Mouse (Mus musculus): ENCODE results near the gene Phf23. TPM values are rescaled to one million over a fixed set of nuclear protein-coding genes. Genes with fewer than 3 reads are reported as not detected.
"Not testable (repeated sequence)": the region's sequence is repeated elsewhere in the genome, so short reads cannot be mapped to it uniquely, and the experiment has no call there.

Gene Phf23
- 10 to 100 TPM; 21.0 to 24.9 (median 23.6) TPM for total RNA-seq (2022)

GRCm38 (mm10) chr11:69995391-69995960 is at the start of gene Phf23:
TSS of gene Phf23 (plus strand) at chr11:69995777.
- DNase-seq (ENCODE audit: low spot score), result peak; percentile 99

GRCm38 (mm10) chr11:69945997-69946891 is 49.3 kb upstream of the Phf23 start:
- DNase-seq (ENCODE audit: low spot score), result no peak

- DNase-seq (ENCODE audit: low spot score), result peak; percentile 54
Observed at GRCm38 (mm10) chr11:69947337-69948065, 48.1 kb upstream of the Phf23 start.

DNA sequence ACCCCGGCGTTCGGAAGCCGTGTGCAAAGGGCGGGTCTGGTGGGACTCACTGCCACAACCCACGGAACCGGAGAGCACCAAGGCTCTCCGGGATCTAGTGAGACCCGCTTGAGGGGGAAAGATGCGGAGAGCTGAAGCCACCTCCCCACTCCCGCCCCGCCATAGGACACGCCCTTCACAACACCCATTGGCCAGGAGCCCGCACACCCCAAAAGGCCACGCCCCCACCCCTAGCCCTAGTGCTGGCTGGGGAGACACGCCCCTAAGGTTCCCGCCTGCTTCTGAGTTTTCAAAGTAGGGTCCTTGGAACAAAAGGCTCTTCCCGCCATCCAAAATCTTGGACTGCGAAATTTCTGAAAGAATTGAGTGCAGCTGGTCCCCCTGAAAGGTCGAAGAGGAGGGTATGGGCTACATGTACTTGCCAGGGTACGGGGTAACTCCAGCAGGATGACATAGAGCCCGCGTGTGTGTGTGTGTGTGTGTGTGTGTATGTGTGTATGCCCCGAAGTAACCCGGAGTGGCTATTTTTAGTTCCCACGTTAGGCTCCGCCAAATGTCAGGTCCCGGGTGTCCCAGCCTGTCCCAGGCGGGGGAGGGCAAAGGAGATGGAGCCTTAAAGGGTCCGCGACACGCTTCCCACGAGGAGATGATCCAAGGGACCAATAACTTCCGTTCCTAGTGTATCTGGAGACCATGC is 47.4 kb upstream of the Phf23 start, which contains the start of gene Slc2a4:
Gene Slc2a4, minus strand, starts transcription at position 123 of the 697 bp plus-strand sequence.
- peak; percentile 91 for DNase-seq (ENCODE audit: low spot score)

GRCm38 (mm10) chr11:69948763-69949150 is 46.8 kb upstream of the Phf23 start:
- peak; percentile 91 for DNase-seq (ENCODE audit: low spot score)

GRCm38 (mm10) chr11:69950807-69951459 is 44.6 kb upstream of the Phf23 start:
- DNase-seq (ENCODE audit: low spot score), result no peak

DNA sequence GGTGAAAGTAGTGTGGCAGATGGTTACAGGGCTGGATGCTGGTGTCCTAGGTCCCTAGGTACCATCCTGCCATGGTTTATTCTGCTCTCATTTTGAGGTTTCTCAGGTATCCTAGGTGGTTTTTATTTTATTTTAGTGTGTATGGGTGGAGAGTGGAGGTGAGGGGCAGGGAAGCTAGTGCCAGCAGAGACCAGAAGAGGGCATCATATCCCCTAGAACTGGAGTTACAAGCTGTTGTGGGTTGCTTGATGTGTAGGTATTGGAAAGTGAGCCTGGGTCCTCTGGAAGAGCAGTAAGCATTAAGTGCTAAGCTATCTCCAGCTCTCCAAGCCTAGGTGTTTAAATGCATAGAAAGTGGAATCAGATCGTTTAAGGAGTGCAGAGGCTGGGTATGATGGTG is 43.3 kb upstream of the Phf23 start:
- no peak for DNase-seq (ENCODE audit: low spot score)

DNA sequence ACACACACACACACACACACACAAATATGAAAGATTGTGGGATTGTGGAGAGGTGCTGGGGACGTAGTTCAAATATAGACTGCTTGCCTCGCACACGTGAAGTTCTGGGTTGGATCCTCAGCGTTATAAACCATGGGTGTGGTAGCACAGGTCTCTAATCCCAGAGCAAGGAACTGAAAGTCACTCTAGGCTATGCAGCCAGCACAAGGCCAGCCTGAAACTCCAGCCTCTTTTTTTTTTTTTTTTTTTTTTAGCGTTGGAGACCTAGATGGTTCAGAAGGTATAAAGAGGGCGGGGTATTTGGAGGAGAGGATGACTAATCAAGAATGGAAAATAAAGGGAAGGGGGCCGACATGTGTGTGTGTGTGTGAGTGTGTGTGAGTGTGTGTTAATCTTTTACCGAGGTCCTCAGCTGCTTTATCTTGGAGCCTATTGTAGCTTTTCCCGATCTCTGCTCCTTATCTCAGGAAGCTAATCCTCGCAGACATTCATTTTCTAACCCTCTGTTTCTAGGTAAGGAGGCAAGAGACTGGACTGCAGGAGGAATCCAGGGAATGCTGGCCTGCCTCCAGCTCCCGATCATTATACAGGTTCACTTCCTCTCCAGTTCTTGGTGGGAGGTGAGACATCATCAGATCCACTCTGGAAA is 42.2 kb upstream of the Phf23 start:
- no peak for DNase-seq (ENCODE audit: low spot score)

DNA sequence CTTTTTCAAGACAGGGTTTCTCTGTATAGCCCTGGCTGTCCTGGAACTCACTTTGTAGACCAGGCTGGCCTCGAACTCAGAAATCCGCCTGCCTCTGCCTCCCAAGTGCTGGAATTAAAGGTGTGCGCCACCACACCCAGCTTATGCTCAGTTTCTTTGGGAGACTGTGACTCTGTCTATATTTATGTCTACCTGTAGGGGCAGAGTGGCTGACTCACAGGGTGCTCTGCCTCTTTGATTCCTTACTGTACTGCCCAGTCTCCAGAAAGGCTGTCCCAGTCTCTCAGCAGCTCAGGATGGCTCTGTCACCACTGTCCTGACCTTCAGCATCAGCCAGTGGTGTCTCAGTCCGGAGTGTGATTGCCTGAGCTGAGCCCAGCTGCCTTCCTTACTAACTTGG is 40.0 kb upstream of the Phf23 start:
- DNase-seq (ENCODE audit: low spot score), result not testable (repeated sequence)

DNA sequence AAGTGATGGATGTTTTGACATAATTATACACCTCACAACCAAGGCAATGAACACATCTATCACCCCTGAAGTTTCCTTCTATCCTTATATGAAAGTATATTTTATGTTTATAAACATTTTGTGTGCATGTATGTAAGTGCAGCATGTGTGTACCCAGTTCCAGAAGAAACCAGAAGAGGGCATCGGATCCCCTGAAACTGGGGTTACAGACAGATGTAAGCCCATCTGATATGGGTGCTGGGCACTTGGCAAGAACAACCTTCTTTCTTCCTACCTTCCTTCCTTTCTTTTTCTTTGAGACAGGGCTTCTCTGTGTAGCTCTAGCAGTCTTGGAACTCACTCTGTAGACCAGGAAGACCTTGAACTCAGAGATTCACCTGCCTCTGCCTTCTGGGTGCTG is 39.4 kb upstream of the Phf23 start:
- no peak for DNase-seq (ENCODE audit: low spot score)

GRCm38 (mm10) chr11:69960616-69961015 is 35.0 kb upstream of the Phf23 start:
- DNase-seq (ENCODE audit: low spot score), result no peak

- no peak for DNase-seq (ENCODE audit: low spot score)
Observed at GRCm38 (mm10) chr11:69961841-69962240, 33.7 kb upstream of the Phf23 start.

GRCm38 (mm10) chr11:69964650-69965270 is 30.8 kb upstream of the Phf23 start, which contains the start of gene Cldn7:
TSS of gene Cldn7 (plus strand) at chr11:69964779.
- DNase-seq (ENCODE audit: low spot score), result no peak

DNA sequence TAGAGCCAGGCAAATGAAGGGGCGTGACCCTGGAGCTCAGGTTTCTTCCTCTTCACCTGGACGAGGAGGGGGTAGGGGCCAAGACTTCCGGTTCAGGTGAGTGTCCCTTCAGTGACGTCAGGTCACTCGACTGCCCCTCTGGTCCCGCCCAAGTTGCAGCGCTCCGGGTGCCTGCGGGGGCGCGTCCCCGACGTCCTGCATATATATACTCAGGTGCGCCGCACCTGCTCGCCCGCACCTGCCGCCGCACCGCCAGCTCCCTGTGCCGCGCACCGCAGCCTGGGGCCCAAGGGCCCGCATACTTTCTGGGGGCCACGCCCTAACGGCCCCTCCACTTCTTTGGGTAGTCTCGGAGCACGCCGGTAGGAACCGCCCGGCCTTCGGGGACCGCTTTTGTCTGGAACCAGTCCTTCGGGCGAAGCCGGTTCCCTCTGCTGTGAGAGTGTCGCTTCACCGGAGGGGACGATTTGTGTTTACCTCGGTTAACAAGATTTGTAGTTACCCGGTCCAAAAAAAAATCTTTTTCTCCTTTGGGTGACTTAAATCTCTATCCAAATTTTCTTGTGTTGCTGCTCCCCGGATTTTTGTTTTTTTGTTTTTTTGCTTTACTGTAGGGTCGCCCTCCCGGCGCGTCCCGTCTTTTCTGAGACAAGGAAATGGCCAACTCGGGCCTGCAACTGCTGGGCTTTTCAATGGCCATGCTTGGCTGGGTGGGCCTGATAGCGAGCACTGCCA is 30.1 kb upstream of the Phf23 start:
- DNase-seq (ENCODE audit: low spot score), result no peak

- DNase-seq (ENCODE audit: low spot score), result no peak
Observed at GRCm38 (mm10) chr11:69966006-69966859, 29.3 kb upstream of the Phf23 start.

DNA sequence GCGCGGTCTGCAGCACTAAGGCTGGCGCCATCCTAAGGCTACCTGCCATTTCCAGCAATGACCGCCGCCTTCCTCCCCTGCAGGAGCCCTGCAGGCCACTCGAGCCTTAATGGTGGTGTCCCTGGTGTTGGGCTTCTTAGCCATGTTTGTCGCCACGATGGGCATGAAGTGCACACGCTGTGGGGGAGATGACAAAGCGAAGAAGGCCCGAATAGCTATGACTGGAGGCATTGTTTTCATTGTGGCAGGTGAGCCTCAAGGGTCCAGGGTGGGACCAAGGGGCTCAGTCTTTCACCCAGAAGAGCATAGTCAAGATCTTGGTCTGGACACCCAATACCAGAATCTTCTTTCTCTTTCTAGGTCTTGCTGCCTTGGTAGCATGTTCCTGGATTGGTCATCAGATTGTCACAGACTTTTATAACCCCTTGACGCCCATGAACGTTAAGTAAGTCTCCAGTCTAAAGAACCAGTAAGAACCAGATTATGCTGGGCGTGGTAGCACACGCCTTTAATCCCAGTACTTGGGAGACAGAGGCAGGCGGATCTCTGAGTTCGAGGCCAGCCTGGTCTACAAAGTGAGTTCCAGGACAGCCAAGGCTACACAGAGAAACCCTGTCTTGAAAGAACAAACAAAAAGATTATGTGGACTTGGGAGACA is 28.6 kb upstream of the Phf23 start:
- DNase-seq (ENCODE audit: low spot score), result no peak

DNA sequence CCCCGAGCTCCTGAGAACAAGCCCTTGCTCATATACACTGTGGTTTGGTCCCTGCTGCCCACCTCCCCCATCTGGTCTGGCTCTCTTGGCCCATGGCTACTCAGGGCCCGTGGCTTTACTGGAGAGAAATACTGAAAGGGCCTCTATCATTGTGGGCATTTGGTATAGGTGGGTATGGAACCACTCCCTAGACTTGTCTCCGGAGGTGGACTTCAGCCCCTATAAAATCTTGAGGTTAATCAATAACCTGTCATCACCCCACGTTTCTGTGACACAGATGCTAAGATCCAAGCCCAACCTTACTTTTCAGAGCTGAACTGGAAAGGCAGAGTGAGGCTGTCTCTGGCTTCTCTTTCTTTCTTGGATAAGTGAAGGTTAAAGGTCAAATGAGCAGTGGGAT is 26.8 kb upstream of the Phf23 start:
- DNase-seq (ENCODE audit: low spot score), result no peak

GRCm38 (mm10) chr11:69970222-69970621 is 25.4 kb upstream of the Phf23 start:
- DNase-seq (ENCODE audit: low spot score), result no peak
